Mouse (Mus musculus) liver, postnatal 0 days (tissue): ENCODE measurements around the gene Rundc3a. TPM values are rescaled to one million over a fixed set of nuclear protein-coding genes. Genes with fewer than 3 reads are reported as not detected.

Experiments used
- ATAC-seq: fragments of 200-750 bp; cut with Nextera tagmentation; 2 replicates; pipeline ENCODE4 v1.8.0; 2017; ENCODE audit warnings: mild to moderate bottlenecking, moderate library complexity
- DNase-seq: peaks from one replicate; pipeline ENCODE4 v3.0.0-alpha.2; 2016
- H3K27ac ChIP-seq: fragments of 300-500 bp; sonication (generic); 2 replicates; pipeline ENCODE4 v1.5.1; 2014; ENCODE audit warnings: antibody characterized with exemption, moderate library complexity, mild to moderate bottlenecking, low read depth
- H3K27me3 ChIP-seq: fragments of 300-500 bp; sonication (generic); 2 replicates; pipeline ENCODE4 v1.6.1; 2014; ENCODE audit warnings: low read length, control low read depth, mixed read lengths; ENCODE audit not compliant: insufficient read depth
- H3K36me3 ChIP-seq: fragments of 300-500 bp; sonication (generic); replicated peaks from 2 replicates; pipeline ENCODE4 v1.6.1; 2014; ENCODE audit warnings: mild to moderate bottlenecking, control low read depth, low read length, moderate library complexity, mixed read lengths; ENCODE audit not compliant: insufficient read depth
- H3K4me1 ChIP-seq: fragments of 300-500 bp; sonication (generic); 2 replicates; pipeline ENCODE4 v1.6.1; 2014; ENCODE audit warnings: antibody characterized with exemption, mild to moderate bottlenecking, control low read depth; ENCODE audit not compliant: insufficient read depth
- H3K4me2 ChIP-seq: fragments of 300-500 bp; sonication (generic); 2 replicates; pipeline ENCODE4 v1.6.1; 2014; ENCODE audit warnings: low read depth, mild to moderate bottlenecking, low read length, moderate library complexity, mixed read lengths
- H3K4me3 ChIP-seq: fragments of 300-500 bp; sonication (generic); 2 replicates; pipeline ENCODE4 v1.5.1; 2014; ENCODE audit warnings: low read depth, low read length
- H3K9ac ChIP-seq: fragments of 300-500 bp; sonication (generic); replicated peaks from 2 replicates; pipeline ENCODE4 v1.6.1; 2014; ENCODE audit warnings: mild to moderate bottlenecking, moderate library complexity
- H3K9me3 ChIP-seq: fragments of 300-500 bp; sonication (generic); 2 replicates; pipeline ENCODE4 v1.6.1; 2016; ENCODE audit warnings: mild to moderate bottlenecking, control low read depth, low read length, mixed read lengths
- CTCF ChIP-seq: sonication (generic); IDR thresholded peaks from 2 replicates; pipeline ENCODE4 v1.5.1; 2016; ENCODE audit warnings: antibody characterized with exemption, low read depth
- EP300 ChIP-seq: IDR thresholded peaks from 2 replicates; pipeline ENCODE4 v1.6.1; 2016; ENCODE audit warnings: antibody characterized with exemption, low read depth, mild to moderate bottlenecking
- WGBS: fragments of 180-500 bp; shearing (Covaris S2); extraction: QIAGEN DNeasy Blood & Tissue Kit; methylation state at CpG from one replicate; pipeline ENCODE4 v1.1.7; 2014; ENCODE audit not compliant: insufficient replicate concordance; 5-methylcytosine and 5-hydroxymethylcytosine counted together
- polyA plus RNA-seq: library from polyadenylated mRNA; unstranded; fragments of >200 nt; fragmentation: Nextera tagmentation; extraction: Ambion mirVana; gene quantifications from 2 replicates; pipeline ENCODE4 v1.2.1, GENCODE M21; 2015

Rundc3a gene
- polyA plus RNA-seq, 1 experiment from 2014 or later: 1.8 TPM

GRCm38 (mm10) chr11:102349189-102349954 lies 43.8 kb upstream of the Rundc3a start:
- Histone ChIP-seq H3K4me1 (no peaks in the 10 kb centered on the region; the same call in 1 of the 2 replicates), H3K36me3 (peaks cover 50% of the 10 kb centered on the region), H3K9ac (no peak overlapping the region), H3K4me3 (no peak overlapping the region), H3K4me2 (no peak overlapping the region), H3K27me3 (0 out of 2 replicates have a peak, but pooled peaks cover 7% of the 10 kb centered on the region), H3K27ac (no peak overlapping the region), H3K9me3 (no peaks in the 10 kb centered on the region)
- 93% methylated on average over 3 of the region's 3 CpGs for WGBS
- TF ChIP-seq EP300 (no peak), CTCF (no peak)
- DNase-seq (no peak), ATAC-seq (no peak)

GRCm38 (mm10) chr11:102350416-102350815 lies 42.8 kb upstream of the Rundc3a start:
- no peaks in the 10 kb centered on the region; the same call in 1 of the 2 replicates for H3K4me1 ChIP-seq
- no peak for TF ChIP-seq EP300
- no peak for TF ChIP-seq CTCF
- no peak overlapping the region for H3K4me2 ChIP-seq
- peaks cover 56% of the 10 kb centered on the region for H3K36me3 ChIP-seq
- 0 out of 2 replicates have a peak, but pooled peaks cover 7% of the 10 kb centered on the region for H3K27me3 ChIP-seq
- DNase-seq (no peak), ATAC-seq (no peak)
- WGBS: 87% methylated on average over 4 of the region's 4 CpGs
- H3K4me3 ChIP-seq: no peak overlapping the region
- H3K27ac ChIP-seq: no peak overlapping the region
- no peak overlapping the region for H3K9ac ChIP-seq
- H3K9me3 ChIP-seq: no peaks in the 10 kb centered on the region

- no peak overlapping the region for H3K9ac ChIP-seq
- no peaks in the 10 kb centered on the region; the same call in 1 of the 2 replicates for H3K4me1 ChIP-seq
- peaks cover 62% of the 10 kb centered on the region for H3K36me3 ChIP-seq
- H3K9me3 ChIP-seq: no peaks in the 10 kb centered on the region
- no peak overlapping the region for H3K4me2 ChIP-seq
- 87% methylated on average over 17 of the region's 17 CpGs for WGBS
- DNase-seq (peak; percentile 29), ATAC-seq (no peak)
- 0 out of 2 replicates have a peak, but pooled peaks cover 7% of the 10 kb centered on the region for H3K27me3 ChIP-seq
- TF ChIP-seq CTCF: no peak
- no peak for TF ChIP-seq EP300
- no peak overlapping the region for H3K27ac ChIP-seq
- no peak overlapping the region for H3K4me3 ChIP-seq
Measured at GRCm38 (mm10) chr11:102350981-102351523, 42.2 kb upstream of the Rundc3a start.

- Histone ChIP-seq H3K36me3 (peaks cover 75% of the 10 kb centered on the region), H3K4me3 (no peak overlapping the region), H3K27ac (no peak overlapping the region), H3K9me3 (no peaks in the 10 kb centered on the region), H3K4me1 (no peaks in the 10 kb centered on the region; the same call in 1 of the 2 replicates), H3K27me3 (0 out of 2 replicates have a peak, but pooled peaks cover 7% of the 10 kb centered on the region), H3K4me2 (no peak overlapping the region), H3K9ac (no peak overlapping the region)
- TF ChIP-seq EP300 (no peak), CTCF (no peak)
- peak; percentile 36 for DNase-seq
- 55% methylated on average over 5 of the region's 5 CpGs for WGBS
- no peak for ATAC-seq
Measured at GRCm38 (mm10) chr11:102352378-102352777, 40.8 kb upstream of the Rundc3a start.

GRCm38 (mm10) chr11:102353021-102353431 lies 40.2 kb upstream of the Rundc3a start:
- no peaks in the 10 kb centered on the region for H3K9me3 ChIP-seq
- H3K4me3 ChIP-seq: no peak overlapping the region
- H3K9ac ChIP-seq: no peak overlapping the region
- no peaks in the 10 kb centered on the region; the same call in 1 of the 2 replicates for H3K4me1 ChIP-seq
- TF ChIP-seq CTCF (no peak), EP300 (no peak)
- 0 out of 2 replicates have a peak overlapping the region, but pooled peaks have one; percentile 29 for H3K27ac ChIP-seq
- 46% methylated on average over 8 of the region's 8 CpGs for WGBS
- 0 out of 2 replicates have a peak, but pooled peaks cover 8% of the 10 kb centered on the region for H3K27me3 ChIP-seq
- H3K4me2 ChIP-seq: no peak overlapping the region
- peaks cover 82% of the 10 kb centered on the region for H3K36me3 ChIP-seq
- ATAC-seq (no peak), DNase-seq (no peak)

GRCm38 (mm10) chr11:102355501-102355900 lies 37.7 kb upstream of the Rundc3a start:
- no peak overlapping the region for H3K4me2 ChIP-seq
- H3K27ac ChIP-seq: no peak overlapping the region
- no peak for ATAC-seq
- H3K9ac ChIP-seq: no peak overlapping the region
- H3K36me3 ChIP-seq: peaks cover 95% of the 10 kb centered on the region
- DNase-seq: peak; percentile 28
- H3K4me3 ChIP-seq: no peak overlapping the region
- 68% methylated on average over 3 of the region's 3 CpGs for WGBS
- H3K27me3 ChIP-seq: 0 out of 2 replicates have a peak, but pooled peaks cover 12% of the 10 kb centered on the region
- no peaks in the 10 kb centered on the region for H3K9me3 ChIP-seq
- H3K4me1 ChIP-seq: no peaks in the 10 kb centered on the region; the same call in 1 of the 2 replicates
- TF ChIP-seq CTCF: no peak
- TF ChIP-seq EP300: no peak
